13 mouse cellular contexts compared by ENCODE assay signal in genomic region chr1:183510759-183511158, GRCm38 (mm10).
DNase-seq lines count a peak whose midpoint lies in the region; ATAC-seq and TF ChIP-seq lines count a peak whose summit lies in the region.
"Had no signal": no experiment of that assay in that cellular context is flagged by ENCODE, and none has a peak within 500 bp of the region (broad histone marks: within the 10 kb centered on the region; RNA-seq: fewer than 3 reads in every experiment).

No protein-coding gene starts in this region.

- H3K4me2 ChIP-seq in kidney, postnatal 0 days (ENCODE audit: low read length), result no peak overlapping the region
- no peak overlapping the region for H3K4me2 ChIP-seq in kidney, embryonic 15.5 days
- no peak overlapping the region for H3K4me2 ChIP-seq in intestine, embryonic 15.5 days (replicated peaks)
- H3K4me2 ChIP-seq: limb, embryonic 13.5 days had no signal

- H3K9ac ChIP-seq in kidney, postnatal 0 days (ENCODE audit: low read depth, low read length), result no peak overlapping the region
- H3K9ac ChIP-seq in kidney, embryonic 15.5 days, result no peak overlapping the region
- H3K9ac ChIP-seq in intestine, embryonic 15.5 days, result no peak overlapping the region
- H3K9ac ChIP-seq: limb, embryonic 13.5 days had no signal

- H3K36me3 ChIP-seq in kidney, postnatal 0 days (ENCODE audit: insufficient read depth, low read length), result no peaks in the 10 kb centered on the region
- H3K36me3 ChIP-seq in kidney, embryonic 15.5 days, result no peaks in the 10 kb centered on the region
- no peaks in the 10 kb centered on the region for H3K36me3 ChIP-seq in thymus, adult 2 months (ENCODE audit: control insufficient read depth, insufficient read depth, low read length)
- H3K36me3 ChIP-seq in intestine, embryonic 15.5 days, result no peaks in the 10 kb centered on the region
- H3K36me3 ChIP-seq: limb, embryonic 13.5 days had no signal

- no peak overlapping the region for H3K4me3 ChIP-seq in kidney, postnatal 0 days (replicated peaks; ENCODE audit: low read depth, low read length)
- H3K4me3 ChIP-seq in kidney, embryonic 15.5 days (replicated peaks), result no peak overlapping the region
- H3K4me3 ChIP-seq in thymus, adult 2 months (ENCODE audit: control insufficient read depth, insufficient read depth, low read length), result no peak overlapping the region
- H3K4me3 ChIP-seq in intestine, embryonic 15.5 days (replicated peaks), result no peak overlapping the region
- H3K4me3 ChIP-seq: limb, embryonic 13.5 days; megakaryocyte, embryonic 14.5 days had no signal

- DNase-seq in kidney, postnatal 0 days (ENCODE audit: low spot score), result peak; percentile 49
- DNase-seq in thymus, postnatal 25 days, result peak; percentile 4
- no peak for DNase-seq in thymus, adult 2 months
- DNase-seq: cerebellum, adult 11-12 months; layer of hippocampus, postnatal 36 days; right cerebral cortex, adult 18-20 months had no signal

- no peaks in the 10 kb centered on the region for H3K27me3 ChIP-seq in kidney, postnatal 0 days (ENCODE audit: insufficient read depth, low read length)
- no peaks in the 10 kb centered on the region for H3K27me3 ChIP-seq in kidney, embryonic 15.5 days
- no peaks in the 10 kb centered on the region for H3K27me3 ChIP-seq in thymus, adult 2 months (ENCODE audit: control insufficient read depth, insufficient read depth, low read length)
- H3K27me3 ChIP-seq in intestine, embryonic 15.5 days (replicated peaks), result no peaks in the 10 kb centered on the region
- H3K27me3 ChIP-seq: limb, embryonic 13.5 days had no signal

- TF ChIP-seq POLR2A in thymus, adult 2 months (IDR thresholded peaks at IDR 0.05; ENCODE audit: control insufficient read depth, extremely low read depth, insufficient read depth, low read length, poor library complexity), result no peak

- no peaks in the 10 kb centered on the region for H3K9me3 ChIP-seq in kidney, postnatal 0 days (replicated peaks; ENCODE audit: low read length)
- H3K9me3 ChIP-seq in kidney, embryonic 15.5 days (replicated peaks), result no peaks in the 10 kb centered on the region
- no peaks in the 10 kb centered on the region for H3K9me3 ChIP-seq in intestine, embryonic 15.5 days
- H3K9me3 ChIP-seq: limb, embryonic 13.5 days had no signal

- TF ChIP-seq CTCF in kidney, postnatal 0 days (IDR thresholded peaks at IDR 0.05; ENCODE audit: low read depth), result no peak
- TF ChIP-seq CTCF in thymus, adult 2 months (IDR thresholded peaks at IDR 0.05; ENCODE audit: borderline replicate concordance, control insufficient read depth, extremely low read depth, insufficient read depth, low read length, poor library complexity), result no peak

- no peaks in the 10 kb centered on the region for H3K4me1 ChIP-seq in kidney, postnatal 0 days (replicated peaks; ENCODE audit: insufficient read depth, low read length)
- no peaks in the 10 kb centered on the region for H3K4me1 ChIP-seq in kidney, embryonic 15.5 days
- no peaks in the 10 kb centered on the region; the same call in 1 of the 2 replicates for H3K4me1 ChIP-seq in thymus, adult 2 months (replicated peaks; ENCODE audit: control insufficient read depth, insufficient read depth, low read length)
- H3K4me1 ChIP-seq in intestine, embryonic 15.5 days (replicated peaks), result no peaks in the 10 kb centered on the region
- H3K4me1 ChIP-seq: limb, embryonic 13.5 days had no signal

- 65% methylated on average over 10 of the region's 10 CpGs for WGBS in kidney, postnatal 0 days
- WGBS in kidney, embryonic 15.5 days, result 73% methylated on average over 10 of the region's 10 CpGs
- 34% methylated on average over 10 of the region's 10 CpGs for WGBS in thymus, adult 2 months
- 77% methylated on average over 10 of the region's 10 CpGs for WGBS in intestine, embryonic 15.5 days

- ATAC-seq in kidney, postnatal 0 days (replicated peaks; ENCODE audit: low FRiP score, low read depth), result no peak
- no peak for ATAC-seq in kidney, embryonic 15.5 days (replicated peaks; ENCODE audit: low FRiP score)
- peak; percentile 99 for ATAC-seq in granulocyte monocyte progenitor cell, adult 5-6 weeks (replicated peaks; ENCODE audit: poor library complexity, severe bottlenecking)
- no peak for ATAC-seq in intestine, embryonic 15.5 days
- no peak for ATAC-seq in CD4-positive, CD25-positive, alpha-beta regulatory T cell, adult 4 months
- ATAC-seq: intestine, embryonic 16.5 days had no signal

- H3K27ac ChIP-seq in kidney, postnatal 0 days, result no peak overlapping the region
- H3K27ac ChIP-seq in kidney, embryonic 15.5 days, result no peak overlapping the region
- no peak overlapping the region for H3K27ac ChIP-seq in thymus, adult 2 months (ENCODE audit: control insufficient read depth, insufficient read depth, low read length)
- no peak overlapping the region for H3K27ac ChIP-seq in intestine, embryonic 15.5 days
- H3K27ac ChIP-seq: limb, embryonic 13.5 days had no signal
